Mouse (Mus musculus) G1E (cell line): ENCODE measurements around the gene Tlcd1.

Source experiments
- CTCF ChIP-seq: IDR thresholded peaks from 2 replicates; pipeline ENCODE4 v1.5.1; 2012; ENCODE audit warnings: low read depth, low read length, inconsistent platforms, mixed read lengths
- GATA1 ChIP-seq: IDR thresholded peaks from 2 replicates; pipeline ENCODE4 v1.6.1; 2012; ENCODE audit warnings: borderline replicate concordance, low read length, inconsistent platforms, mixed read lengths
- GATA2 ChIP-seq: IDR thresholded peaks from 2 replicates; pipeline ENCODE4 v1.6.1; 2012; ENCODE audit warnings: low read depth, low read length, inconsistent platforms, borderline replicate concordance
- POLR2AphosphoS5 ChIP-seq: IDR thresholded peaks from 2 replicates; pipeline ENCODE4 v1.6.1; 2012; ENCODE audit warnings: low read depth, low read length, inconsistent platforms; ENCODE audit not compliant: insufficient replicate concordance
- TAL1 ChIP-seq: conservative IDR thresholded peaks from 2 replicates; pipeline ENCODE4 v1.6.1; 2012; ENCODE audit warnings: low read depth, low read length, inconsistent platforms, mixed read lengths

- no peak for TF ChIP-seq CTCF
- no peak for TF ChIP-seq POLR2AphosphoS5
- no peak for TF ChIP-seq TAL1
- no peak for TF ChIP-seq GATA1
- TF ChIP-seq GATA2: no peak
These were observed 10.8 kb upstream of the Tlcd1 start for GRCm38 (mm10) chr11:78165761-78166109.
